Mouse (Mus musculus) heart, postnatal 14 days (tissue): ENCODE measurements around the gene Zfp13. TPM values are rescaled to one million over a fixed set of nuclear protein-coding genes. Genes with fewer than 3 reads are reported as not detected.
"Not testable (repeated sequence)": the region's sequence is repeated elsewhere in the genome, so short reads cannot be mapped to it uniquely, and the experiment has no call there.

Experiments
- DNase-seq, 2 experiments: peaks; one replicate each; pipeline ENCODE4 v3.0.0; 2021 to 2022
- intact Hi-C: fragments of 180-260 bp; cut with DNase I; formaldehyde crosslinking; loops from one replicate; pipeline ENCODE4 v1.15.1; 2025
- total RNA-seq, 2 experiments: library from RNA; stranded (reverse); gene quantifications; 2 replicates each; pipeline ENCODE4 v1.2.3; 2021

The Zfp13 gene
- total RNA-seq, 2 experiments from 2014 or later, result 4.3 to 5.0 TPM

- intact Hi-C loops, DNase-seq: not testable (repeated sequence)
These were observed 4.1 kb downstream of the Zfp13 start for GRCm38 (mm10) chr17:23595139-23595538.

DNA sequence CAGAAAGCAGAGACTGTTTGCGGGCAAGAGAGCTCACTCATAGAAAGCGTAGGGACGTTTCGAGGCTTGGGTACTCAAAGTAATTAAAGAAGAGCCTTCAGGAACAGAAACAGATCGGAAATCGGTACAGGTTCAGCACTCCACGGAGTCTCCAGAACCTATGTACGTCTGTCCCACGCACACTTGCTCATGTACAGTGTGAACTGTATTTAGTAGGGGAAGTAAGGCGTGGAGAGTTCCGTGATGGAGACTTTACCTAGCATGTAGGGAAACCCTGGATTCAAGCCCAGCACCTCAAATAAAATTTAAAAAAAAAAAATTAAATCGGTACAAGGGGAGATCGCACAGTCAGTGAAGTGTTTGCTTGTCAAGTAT lies 6.4 kb downstream of the Zfp13 start:
- intact Hi-C loops, result no loop called here

DNA sequence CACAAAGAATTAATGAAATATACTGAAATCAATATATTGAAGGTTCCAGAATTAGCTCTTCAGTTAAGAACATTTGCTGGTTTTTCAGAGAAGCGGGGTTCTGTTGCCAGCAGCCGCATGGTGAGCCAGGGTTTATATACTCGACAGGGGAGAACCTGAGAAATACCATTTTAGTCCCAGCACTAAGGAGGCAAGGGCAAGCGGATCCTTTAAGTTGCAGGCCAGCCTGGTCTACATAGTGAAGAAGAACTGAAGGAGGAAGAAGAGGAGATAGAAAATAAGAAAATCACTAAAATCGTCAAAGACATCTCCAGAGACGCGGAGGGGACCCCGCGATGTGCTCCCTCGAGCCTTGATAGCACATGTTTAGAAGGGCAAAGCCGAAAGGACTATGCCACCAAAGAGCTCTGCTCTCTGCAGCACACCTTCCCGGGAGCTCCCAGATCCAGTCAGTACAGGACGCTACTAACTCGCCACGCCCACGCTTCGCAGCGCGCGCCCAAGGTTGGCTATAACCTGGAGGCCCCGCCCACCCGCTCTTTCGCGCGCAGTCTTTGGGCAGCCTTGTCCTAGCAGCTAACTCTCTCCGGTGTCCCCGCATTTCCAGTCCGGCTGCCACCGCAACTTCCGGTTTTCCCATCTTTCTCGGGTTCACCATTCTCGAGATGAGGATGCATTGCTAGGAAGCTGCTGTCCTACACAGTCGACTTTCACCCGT lies 6.9 kb downstream of the Zfp13 start:
- intact Hi-C loops, result no loop called here

More for the DNA sequence above, 6.4 kb downstream of the Zfp13 start:
- no peak for DNase-seq

DNA sequence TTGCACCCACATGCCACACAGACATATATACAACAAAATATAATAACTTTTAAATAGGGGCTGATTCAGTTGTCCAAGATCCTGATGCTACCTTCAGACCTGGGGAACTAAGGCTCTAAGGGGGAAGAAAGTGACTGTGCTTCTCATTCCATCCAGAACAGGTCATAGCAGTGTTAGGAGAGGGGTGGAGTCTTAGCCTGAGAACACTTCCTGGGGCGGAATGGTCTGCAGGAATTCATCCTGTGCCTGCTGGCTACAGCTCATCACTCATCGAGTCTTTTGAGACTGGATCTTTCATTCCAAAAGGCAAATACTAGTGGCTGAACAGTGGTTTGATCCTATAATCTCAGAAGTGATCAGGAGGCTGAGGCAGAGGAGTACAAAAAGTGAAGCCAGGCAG lies 12.0 kb downstream of the Zfp13 start:
- no peak for DNase-seq
- intact Hi-C loops, result no loop called here

More for the DNA sequence above, 6.9 kb downstream of the Zfp13 start:
- peak; percentile 89 to 93 for DNase-seq

DNA sequence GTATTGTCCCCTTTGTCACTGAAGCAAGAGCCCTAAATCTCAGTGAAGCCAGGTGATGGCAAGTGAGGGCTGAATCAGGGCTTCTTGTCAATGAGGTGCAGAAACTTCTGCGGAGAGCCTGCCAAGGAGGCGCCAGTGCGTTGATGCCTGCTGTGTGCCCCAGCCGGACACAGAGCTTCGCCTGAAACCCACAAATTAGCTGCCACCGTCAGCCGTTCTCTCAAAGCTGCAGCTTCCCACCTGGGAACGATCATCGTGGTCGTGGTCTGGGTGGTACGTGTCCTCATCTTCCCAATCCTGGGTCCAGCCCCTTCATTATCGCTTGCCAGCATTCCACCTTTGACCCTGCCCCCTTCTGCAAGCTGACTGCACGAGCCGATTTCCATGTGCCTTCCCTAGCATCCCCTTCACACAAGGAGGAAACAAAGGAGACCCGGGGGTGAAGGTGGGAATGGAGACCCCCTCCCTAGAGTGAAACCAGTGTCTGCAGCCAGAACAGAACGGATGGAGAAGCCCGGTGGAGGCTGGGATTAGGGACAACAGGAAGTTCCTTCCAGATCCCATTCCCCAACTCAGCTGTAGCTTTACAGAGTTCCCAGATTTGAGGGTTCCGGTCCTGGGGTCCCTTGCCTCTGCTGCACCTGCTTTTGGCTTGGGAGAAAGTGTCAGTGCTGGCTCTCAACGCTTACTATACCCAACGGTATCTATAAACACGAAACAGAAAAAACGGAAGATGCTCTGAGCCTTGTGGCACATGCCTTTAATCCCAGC lies 13.4 kb downstream of the Zfp13 start:
- intact Hi-C loops, result no loop called here
- DNase-seq, result peak; percentile 28 to 70

DNA sequence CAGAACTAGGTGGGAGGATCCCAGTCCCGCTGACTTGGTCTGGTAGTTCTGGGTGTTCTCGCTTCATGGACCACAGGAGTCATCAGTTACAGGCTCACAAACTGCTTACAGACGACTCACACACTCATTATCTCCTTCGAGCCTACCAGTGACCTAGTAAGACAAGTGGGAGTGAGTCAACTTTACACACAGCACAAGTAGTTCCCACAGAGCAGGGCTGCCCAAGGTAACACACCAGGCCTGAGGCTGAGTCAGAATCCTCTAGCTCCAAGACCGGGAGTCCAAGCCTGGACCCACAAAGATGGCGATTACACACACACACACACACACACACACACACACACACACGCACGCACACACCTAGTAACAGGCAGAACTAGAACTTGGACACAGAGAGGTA lies 14.5 kb downstream of the Zfp13 start:
- DNase-seq, result no peak
- intact Hi-C loops, result no loop called here

DNA sequence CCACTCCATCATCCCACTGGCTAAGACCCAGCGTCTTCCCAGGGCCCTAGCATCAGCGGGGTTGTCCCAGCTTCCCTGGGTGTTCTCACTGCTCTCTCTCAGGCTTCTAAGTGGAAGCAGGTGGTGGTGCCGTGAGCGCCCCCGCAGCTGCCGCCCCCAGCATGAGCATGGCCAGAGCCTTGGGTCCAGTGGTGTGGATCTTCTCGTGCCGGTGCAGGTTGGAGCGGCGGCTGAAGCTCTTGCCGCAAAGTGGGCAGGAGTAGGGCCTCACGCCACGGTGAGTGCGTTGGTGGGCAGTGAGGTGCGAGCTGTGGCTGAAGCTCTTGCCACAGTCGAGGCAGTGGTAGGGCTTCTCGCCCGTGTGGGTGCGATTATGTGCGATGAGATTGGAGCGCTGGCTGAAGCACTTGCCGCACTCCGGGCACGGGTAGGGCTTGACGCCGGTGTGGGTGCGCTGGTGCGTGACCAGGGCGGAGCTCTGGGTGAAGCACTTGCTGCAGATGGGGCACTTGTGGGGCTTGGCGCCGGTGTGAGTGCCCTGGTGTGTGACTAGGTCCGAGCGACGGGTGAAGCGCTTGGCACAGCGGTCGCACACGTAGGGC lies 23.2 kb downstream of the Zfp13 start:
- intact Hi-C loops, result no loop called here

GRCm38 (mm10) chr17:23574130-23574529 lies 25.2 kb downstream of the Zfp13 start:
- intact Hi-C loops, result no loop called here
- DNase-seq, result no peak

More for the DNA sequence above, 23.2 kb downstream of the Zfp13 start:
- no peak for DNase-seq

DNA sequence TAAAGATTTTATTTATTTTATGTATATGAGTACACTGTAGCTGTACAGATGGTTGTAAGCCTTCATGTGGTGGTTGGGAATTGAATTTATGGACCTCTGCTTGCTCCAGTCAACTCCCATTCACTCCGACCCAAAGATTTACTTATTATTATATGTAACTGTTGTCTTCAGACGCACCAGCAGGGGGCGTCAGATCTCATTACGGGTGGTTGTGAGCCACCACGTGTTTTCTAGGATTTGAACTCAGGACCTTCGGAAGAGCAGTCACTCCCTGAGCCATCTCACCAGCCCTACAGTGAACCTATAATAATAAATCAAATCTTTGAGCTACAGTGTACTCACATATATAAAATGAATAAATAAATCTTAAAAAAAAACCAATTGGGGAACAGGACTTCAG lies 27.2 kb downstream of the Zfp13 start:
- no peak for DNase-seq
- intact Hi-C loops, result no loop called here

DNA sequence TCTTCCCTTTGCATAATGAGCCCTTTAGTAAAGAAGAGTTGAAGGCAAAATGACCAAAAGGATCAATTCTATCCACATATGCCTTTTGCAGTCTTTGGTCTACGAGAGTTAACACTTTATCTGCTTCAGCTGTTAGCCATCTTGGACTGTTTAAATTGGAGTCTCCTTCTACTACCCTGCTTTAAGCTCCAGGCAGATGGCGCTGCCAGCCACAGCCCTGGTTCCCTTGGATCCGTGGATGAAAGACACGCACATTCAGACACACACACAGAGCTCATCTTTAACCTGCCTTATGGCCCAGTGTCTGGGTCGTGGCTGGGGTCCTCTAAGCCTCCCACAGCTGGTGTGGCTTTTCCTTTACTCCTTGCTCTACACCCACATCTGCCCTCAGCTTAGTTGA lies 28.2 kb downstream of the Zfp13 start:
- no peak for DNase-seq

GRCm38 (mm10) chr17:23570017-23570416 lies 29.3 kb downstream of the Zfp13 start:
- intact Hi-C loops, result loop anchor here (2.0 kb wide), 3 partner anchors 41 to 137 kb away; no protein-coding TSS in a partner anchor
- DNase-seq, result peak; percentile 46 to 59

More for the DNA sequence above, 28.2 kb downstream of the Zfp13 start:
- intact Hi-C loops, result loop anchor here (2.0 kb wide), 3 partner anchors 40 to 136 kb away; no protein-coding TSS in a partner anchor

- intact Hi-C loops, result loop anchor here (5.0 kb wide), 1 partner anchor 34 kb away; the partner anchor contains the start of gene Zscan10
- DNase-seq, result no peak
These were observed 30.9 kb downstream of the Zfp13 start for GRCm38 (mm10) chr17:23568370-23568769.

DNA sequence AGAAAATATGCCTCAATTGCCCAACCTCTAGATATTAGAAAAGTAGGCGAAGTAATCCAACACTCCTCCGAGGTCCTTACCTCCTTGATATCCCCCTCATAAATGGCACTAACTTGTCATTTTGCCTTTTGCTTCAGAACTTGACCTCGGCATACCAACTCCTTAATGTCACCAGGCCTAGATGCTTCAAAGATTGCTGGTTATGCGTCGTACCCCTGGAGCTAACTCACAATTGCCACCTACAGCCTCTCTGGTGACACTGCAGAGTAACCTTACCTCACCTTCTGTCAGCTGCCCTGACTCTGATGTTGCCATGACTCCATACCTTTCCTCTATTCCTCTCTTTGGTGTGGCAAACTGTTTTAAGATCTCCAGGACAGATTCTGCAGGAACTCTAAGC lies 32.5 kb downstream of the Zfp13 start:
- DNase-seq, result no peak
- intact Hi-C loops, result loop anchor here (5.0 kb wide), 1 partner anchor 36 kb away; the partner anchor contains the start of gene Zscan10

GRCm38 (mm10) chr17:23564368-23564715 lies 34.9 kb downstream of the Zfp13 start:
- DNase-seq, result no peak
- intact Hi-C loops, result no loop called here

- peak; percentile 97 for DNase-seq
- intact Hi-C loops, result no loop called here
These were observed 35.5 kb downstream of the Zfp13 start, which contains the start of gene Zfp213 for GRCm38 (mm10) chr17:23563595-23564367. TSS of gene Zfp213 (minus strand) at chr17:23564238.

GRCm38 (mm10) chr17:23559767-23560166 lies 39.5 kb downstream of the Zfp13 start:
- intact Hi-C loops, result loop anchor here (10.0 kb wide), 1 partner anchor 695 kb away; the partner anchor contains the start of gene Zfp945
- peak; percentile 44 to 58 for DNase-seq

DNA sequence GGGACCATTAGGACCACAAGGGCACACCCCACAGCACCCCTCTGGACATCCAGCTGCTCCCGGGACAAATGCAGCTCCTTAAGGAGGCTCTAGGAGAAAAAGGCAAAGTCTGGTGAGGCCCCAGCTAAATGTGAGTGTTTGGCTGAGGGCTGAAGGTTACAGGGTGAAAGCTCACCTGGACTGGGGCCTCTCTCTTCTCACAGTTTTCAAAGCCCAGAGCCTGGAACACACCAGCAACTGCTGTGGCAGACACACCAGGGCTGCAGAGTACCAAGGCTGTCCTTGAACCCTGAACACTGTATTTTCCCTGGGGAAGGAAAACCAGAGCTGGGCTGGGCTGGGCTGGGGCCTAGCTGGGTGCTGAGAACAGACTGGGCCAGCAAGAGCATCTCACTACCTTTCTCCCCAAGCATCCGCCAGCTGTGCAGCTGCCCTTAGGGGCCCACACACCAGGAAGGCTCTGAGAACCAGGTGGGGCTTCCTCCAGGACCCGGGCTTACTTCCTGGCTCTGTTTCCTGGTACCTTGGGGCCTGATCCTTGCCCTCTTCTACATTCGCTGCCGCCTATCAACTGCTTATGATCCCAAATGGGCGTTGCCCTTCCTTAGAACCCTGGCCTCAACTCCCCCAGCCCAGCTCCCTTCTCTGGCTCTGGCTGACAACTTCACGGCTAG lies 43.9 kb downstream of the Zfp13 start:
- no peak for DNase-seq
- intact Hi-C loops, result loop anchor here (10.0 kb wide), 1 partner anchor 691 kb away; the partner anchor contains the start of gene Zfp945

GRCm38 (mm10) chr17:23554321-23554720 lies 45.0 kb downstream of the Zfp13 start:
- intact Hi-C loops, result loop anchor here (5.0 to 10.0 kb wide), 2 partner anchors 362 to 690 kb away; partner anchors contain the start of genes Zfp40 and Zfp945
- no peak for DNase-seq

GRCm38 (mm10) chr17:23553634-23554120 lies 45.6 kb downstream of the Zfp13 start:
- DNase-seq, result no peak
- intact Hi-C loops, result loop anchor here (5.0 to 10.0 kb wide), 2 partner anchors 361 to 689 kb away; partner anchors contain the start of genes Zfp40 and Zfp945
